Mouse (Mus musculus) bone marrow, adult 2 months (tissue): ENCODE results near the gene Vwa2.

Experiments
- CTCF ChIP-seq: fragments of 200-500 bp; IDR thresholded peaks from 2 replicates; pipeline ENCODE4 v1.5.1; 2011; ENCODE audit warnings: low read length, control low read depth; ENCODE audit not compliant: control insufficient read depth, insufficient read depth
- POLR2A ChIP-seq: fragments of 200-500 bp; IDR thresholded peaks from 2 replicates; pipeline ENCODE4 v1.6.1; 2011; ENCODE audit warnings: low read depth, mild to moderate bottlenecking, control low read depth, low read length, borderline replicate concordance; ENCODE audit not compliant: control insufficient read depth

DNA sequence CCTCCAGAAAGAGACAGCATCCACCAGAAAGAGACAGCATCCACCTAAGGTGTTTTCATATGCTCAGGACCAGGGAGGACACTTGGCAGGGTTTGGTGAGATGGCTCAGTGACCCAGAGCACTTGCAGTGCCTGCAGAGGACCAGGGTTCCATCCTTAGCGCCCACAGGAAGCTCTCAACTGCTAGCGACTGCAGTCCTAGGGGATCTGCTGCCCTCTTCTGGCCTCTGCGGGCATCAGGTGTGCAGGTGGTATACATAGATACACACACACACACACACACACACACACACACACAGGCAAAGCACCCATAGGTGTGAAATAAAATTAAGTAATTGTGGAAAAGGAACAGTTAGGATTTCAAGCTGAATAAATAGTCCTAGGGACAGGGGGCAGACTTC, 70.8 kb downstream of the Vwa2 start:
- TF ChIP-seq CTCF (no peak), POLR2A (no peak)
